Mouse (Mus musculus): ENCODE results near the gene Mog.

The Mog gene

DNA sequence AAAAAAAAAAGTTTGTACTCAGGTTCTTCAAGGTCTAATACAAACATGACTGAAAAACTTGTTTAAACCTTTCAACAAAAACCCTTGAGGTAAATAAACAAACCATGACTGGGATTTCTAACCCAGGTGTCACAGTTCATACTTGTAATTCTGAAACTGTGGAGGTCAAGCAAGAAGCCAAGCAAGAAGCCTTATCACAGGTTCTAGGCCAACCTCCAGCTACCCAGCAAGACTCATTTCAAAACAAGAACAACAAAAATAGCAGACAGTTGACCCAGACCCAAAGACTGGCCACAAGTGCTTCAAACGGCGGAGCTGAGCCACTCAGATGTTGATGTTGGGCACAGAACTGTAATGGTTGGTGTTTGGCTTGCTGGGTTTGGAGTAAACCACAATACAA lies 28.7 kb downstream of the Mog start:
- DNase-seq (ENCODE audit: low read depth) = no peak

DNA sequence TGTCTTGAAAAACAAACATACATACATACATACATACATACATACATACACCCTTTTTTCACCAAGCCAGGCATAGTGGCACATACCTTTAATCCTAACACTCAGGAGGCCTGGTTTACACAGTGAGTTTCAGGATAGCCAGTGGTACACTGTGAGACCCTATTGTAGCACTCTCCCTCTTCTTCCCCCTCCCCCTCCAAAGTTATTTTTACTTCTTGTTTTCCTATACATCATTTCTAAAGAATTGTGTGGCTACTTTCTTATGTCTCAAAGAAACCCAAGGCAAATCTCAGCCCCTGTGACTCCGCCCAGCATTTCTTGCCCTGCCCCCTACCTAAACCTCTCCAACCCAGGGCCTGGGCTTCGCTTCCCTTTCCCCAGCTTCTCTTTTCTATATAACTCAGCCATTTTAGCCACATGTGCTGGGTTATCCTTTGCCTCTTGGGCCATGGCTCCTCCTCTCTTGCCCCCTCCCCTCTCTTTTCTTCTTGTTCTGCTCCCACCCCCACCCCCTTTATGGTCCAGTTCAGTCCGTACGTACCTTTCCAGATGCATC lies 29.4 kb downstream of the Mog start:
- no peak for DNase-seq (ENCODE audit: low read depth)

DNA sequence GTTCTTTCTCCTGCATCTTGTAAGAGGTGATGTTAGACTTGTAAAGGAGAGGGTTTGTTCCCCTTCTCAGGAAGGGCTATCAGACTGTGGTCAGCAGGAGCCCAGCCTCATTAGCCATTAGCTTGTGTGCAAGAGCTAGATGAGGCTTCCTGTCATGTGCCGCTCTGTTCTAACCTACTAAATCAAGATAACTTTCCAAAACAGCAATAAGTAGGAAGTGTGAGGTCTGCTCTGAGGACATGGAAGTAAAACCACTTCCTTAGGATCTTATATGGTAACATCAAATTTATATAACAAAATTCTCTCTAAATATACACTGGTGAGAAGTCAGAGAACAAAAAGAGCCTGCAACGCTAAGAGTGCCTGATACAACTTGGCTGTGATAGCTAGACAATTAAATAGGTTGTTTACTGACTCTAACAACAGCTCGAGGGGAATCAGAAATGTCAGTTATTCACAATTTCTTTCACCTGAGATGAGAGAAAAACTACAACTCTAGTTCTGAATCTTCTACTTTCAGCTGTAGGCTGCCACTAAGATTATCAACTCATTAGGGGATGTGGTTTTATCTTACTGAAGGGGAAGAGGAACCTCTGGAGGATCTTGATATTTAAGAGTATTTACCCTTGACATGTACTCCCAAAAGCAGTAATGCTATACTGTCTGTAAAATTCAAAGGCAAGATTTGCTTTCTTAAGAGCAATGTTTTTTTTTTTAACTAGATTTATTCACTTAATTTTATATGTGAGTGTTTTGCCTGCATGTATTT lies 30.7 kb downstream of the Mog start:
- peak; percentile 57 for DNase-seq (ENCODE audit: low read depth)

GRCm38 (mm10) chr17:36990630-36991029 lies 32.6 kb downstream of the Mog start:
- DNase-seq (ENCODE audit: low read depth) = peak; percentile 22

DNA sequence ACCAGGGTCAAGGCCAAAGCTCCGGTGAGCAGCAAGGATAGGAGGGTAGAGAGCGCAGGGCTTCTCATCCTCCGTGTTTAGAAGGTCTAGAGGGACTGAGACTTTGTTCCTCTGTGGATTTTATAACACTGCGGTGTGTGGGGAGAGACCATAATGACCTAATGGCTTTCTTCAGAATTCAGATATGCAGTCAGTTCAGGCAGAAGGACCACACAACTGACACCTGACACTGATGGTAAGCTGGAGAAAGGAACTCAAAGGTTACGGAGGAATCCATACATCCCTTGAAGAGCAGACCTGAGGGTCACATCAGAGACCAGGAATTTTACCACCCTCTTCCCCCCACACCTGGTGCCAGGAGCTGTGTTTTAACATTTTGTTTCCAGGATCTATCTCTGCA lies 33.8 kb downstream of the Mog start, which contains the start of gene H2-M5:
TSS of gene H2-M5 (minus strand) at position 101 of the 400 bp plus-strand sequence.
- no peak for DNase-seq (ENCODE audit: low read depth)

GRCm38 (mm10) chr17:36988475-36988874 lies 34.7 kb downstream of the Mog start:
- DNase-seq (ENCODE audit: low read depth) = no peak

GRCm38 (mm10) chr17:36982253-36983155 lies 40.7 kb downstream of the Mog start:
- DNase-seq (ENCODE audit: low read depth) = peak; percentile 56

GRCm38 (mm10) chr17:36981845-36982244 lies 41.4 kb downstream of the Mog start:
- DNase-seq (ENCODE audit: low read depth) = no peak

DNA sequence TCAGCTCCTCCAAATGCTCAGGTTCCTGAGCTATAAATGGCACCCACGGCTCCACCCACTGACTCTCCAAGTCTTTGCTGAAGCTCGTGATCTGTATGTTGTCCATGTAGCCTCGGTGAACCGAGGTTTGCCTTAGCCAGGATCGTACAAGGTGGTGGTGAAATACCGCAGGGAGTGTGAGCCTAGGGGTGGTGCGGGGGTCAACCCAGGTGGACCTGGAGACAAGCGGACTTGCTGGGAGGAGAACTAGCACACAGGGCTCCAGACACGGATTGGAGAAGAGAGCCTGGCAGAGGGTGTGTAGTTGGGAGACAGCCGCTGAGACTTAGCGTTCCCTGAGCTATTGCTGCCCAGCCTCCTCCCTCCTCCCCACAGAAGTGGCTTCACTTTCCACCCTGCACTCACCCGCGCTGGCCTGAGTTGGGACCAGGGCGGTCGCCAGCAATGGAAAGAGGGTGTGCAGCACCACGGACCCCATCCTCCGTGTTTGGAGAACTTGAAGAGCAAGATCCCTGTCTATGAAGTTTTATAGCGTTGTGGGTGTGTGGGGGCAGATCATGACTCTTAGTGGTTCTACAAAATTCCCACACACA lies 41.9 kb downstream of the Mog start, which contains the start of gene 2410137M14Rik:
TSS of gene 2410137M14Rik (minus strand) at position 17 of the 593 bp plus-strand sequence.
- no peak for DNase-seq (ENCODE audit: low read depth)

DNA sequence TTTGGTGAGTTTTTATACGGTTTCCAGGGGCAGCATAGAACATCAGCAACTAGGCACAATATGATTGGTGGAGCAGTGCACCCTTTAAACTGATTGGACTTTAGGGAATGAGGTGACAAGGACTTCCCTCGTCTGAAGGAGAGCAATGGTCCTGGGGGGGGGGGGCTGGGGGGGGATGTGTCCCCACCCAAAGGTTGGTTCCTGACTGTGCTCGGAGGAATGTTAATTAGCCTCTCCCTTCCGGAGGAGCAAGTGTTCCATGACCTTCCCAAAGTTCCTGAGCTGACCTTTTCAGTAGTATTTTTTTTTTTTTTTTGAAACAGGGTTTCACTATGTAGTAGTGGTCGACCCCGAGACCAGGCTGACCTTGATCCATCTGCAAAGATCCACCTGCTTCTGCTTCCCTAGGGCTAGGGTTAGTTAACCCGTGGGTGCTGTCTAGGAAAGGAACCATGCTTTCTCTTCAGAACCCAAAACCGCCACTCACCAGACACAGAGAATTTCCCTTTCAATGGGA lies 49.9 kb downstream of the Mog start:
- no peak for DNase-seq (ENCODE audit: low read depth)

DNA sequence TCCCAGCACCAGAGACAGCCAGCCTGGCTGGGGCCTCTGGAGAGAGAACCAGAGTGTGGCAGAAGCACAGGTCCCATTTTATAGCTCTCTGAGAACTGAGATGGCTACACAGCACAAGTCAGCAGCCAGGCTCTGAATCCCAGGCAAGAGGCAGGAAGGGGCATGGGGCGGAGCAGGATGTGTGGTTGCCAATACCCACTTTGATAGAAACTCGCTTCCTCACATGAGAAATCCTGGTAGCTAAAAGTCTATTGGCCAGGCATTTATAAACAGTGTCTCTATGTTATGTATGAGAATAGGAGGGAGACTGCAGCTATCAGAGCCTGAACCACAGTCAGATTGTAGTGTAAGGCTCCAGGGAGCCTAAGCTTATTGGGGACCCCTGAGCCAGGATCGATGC lies 50.4 kb downstream of the Mog start:
- DNase-seq (ENCODE audit: low read depth) = peak; percentile 73

DNA sequence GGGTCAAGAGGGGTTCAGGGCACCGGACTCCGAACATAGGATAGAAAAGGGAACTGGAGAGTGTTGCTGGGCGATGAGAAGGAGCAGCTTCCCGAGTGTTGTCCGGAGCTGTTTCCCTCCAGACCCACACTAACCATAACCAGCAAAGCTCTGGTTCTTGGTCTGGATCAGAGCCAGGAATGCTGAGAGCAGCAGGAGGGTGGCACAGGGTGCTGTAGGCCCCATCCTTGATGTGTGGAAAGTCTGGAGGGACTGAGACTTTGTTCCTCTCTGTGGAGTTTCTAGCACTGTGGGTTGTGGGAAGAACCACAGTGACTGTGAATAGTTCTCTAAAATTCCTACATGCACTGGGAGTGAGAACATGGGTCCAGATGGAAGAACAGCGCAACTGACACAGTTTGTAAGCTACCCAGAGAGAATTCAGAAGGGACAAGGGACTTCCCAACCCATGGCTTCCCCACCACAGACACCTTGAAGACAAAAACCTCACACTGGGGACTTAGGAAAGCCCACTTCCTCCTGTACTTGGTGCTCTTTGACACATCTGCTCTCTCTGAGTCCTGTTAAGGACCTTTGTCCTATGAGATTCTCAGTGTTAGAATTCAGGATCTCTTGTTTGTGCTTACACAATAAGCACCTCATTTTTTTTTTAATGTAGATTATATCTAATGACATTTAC lies 51.9 kb downstream of the Mog start:
- peak; percentile 54 for DNase-seq (ENCODE audit: low read depth)

GRCm38 (mm10) chr17:36970316-36970890 lies 52.8 kb downstream of the Mog start:
- no peak for DNase-seq (ENCODE audit: low read depth)

- no peak for DNase-seq (ENCODE audit: low read depth)
Observed at GRCm38 (mm10) chr17:36966875-36967274, 56.3 kb downstream of the Mog start.

DNA sequence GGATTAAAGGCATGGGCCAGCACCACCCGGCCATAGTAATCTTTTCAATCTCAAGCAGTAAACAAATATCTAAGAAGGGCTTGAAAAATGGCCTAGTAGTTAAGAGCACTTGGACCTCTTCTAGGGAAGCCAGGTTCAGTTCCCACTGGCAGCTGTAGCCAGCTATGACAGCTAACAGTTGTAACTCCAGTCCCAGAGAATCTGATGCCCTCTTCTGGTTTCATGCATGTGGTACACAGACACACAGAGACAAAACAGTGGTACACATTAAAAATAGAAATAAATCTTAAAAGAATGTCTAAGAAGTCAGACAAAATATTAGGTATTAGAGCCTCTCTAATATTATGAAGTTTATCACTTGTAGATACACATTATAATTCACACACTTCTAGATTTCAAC lies 62.1 kb downstream of the Mog start:
- no peak for DNase-seq (ENCODE audit: low read depth)

Measured in naive thymus-derived CD4-positive, alpha-beta T cell, adult 2 months (primary cell).